In the genomic region with DNA sequence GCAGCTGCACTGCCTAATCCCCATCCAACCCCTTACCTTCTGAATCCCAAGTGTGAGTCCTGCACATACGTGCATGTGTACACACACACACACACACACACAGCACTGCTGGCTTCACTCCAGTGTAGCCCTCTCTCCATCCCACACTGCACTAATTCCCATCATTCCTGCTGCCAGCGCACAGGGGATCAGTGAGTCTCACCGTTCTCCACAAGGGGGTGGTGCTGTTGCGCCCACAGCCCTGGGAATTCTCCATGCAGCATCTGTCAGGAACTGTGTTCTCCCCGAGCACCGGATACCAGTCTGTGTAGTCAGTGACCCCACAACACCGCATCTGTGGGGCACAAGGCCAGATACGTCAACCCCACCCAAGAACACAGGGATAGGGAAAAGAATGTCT, we compare ENCODE assay signal across 9 mouse cellular contexts.
DNase-seq lines count a peak whose midpoint lies in the region; ATAC-seq lines count a peak whose summit lies in the region.
"Had no signal": no experiment of that assay in that cellular context is flagged by ENCODE, and none has a peak within 500 bp of the region (broad histone marks: within the 10 kb centered on the region; RNA-seq: fewer than 3 reads in every experiment).

No protein-coding gene starts in this region.

- peak; percentile 57; the same call in 1 of the 2 replicates for ATAC-seq in forebrain, embryonic 13.5 days

- H3K4me2 ChIP-seq in forebrain, embryonic 13.5 days: no peak overlapping the region
- H3K4me2 ChIP-seq: heart, embryonic 13.5 days had no signal

- WGBS in forebrain, embryonic 13.5 days: 46% methylated on average over 8 of the region's 8 CpGs

- peaks cover 4% of the 10 kb centered on the region; the same call in 1 of the 2 replicates for H3K4me1 ChIP-seq in forebrain, embryonic 13.5 days

- no peak overlapping the region for H3K9ac ChIP-seq in forebrain, embryonic 13.5 days
- H3K9ac ChIP-seq: heart, embryonic 13.5 days had no signal

- intact Hi-C loops in left cerebral cortex, postnatal 14 days (cut with DNase I): no loop called here

- H3K9me3 ChIP-seq in forebrain, embryonic 13.5 days (replicated peaks): no peaks in the 10 kb centered on the region
- H3K9me3 ChIP-seq: heart, embryonic 13.5 days had no signal

- H3K36me3 ChIP-seq in forebrain, embryonic 13.5 days (ENCODE audit: poor library complexity, severe bottlenecking): no peaks in the 10 kb centered on the region

- H3K27me3 ChIP-seq in forebrain, embryonic 13.5 days: no peaks in the 10 kb centered on the region
- H3K27me3 ChIP-seq: heart, embryonic 13.5 days had no signal

- H3K4me3 ChIP-seq in forebrain, embryonic 13.5 days: no peak overlapping the region
- H3K4me3 ChIP-seq: heart, embryonic 13.5 days had no signal

- no peak overlapping the region for H3K27ac ChIP-seq in forebrain, embryonic 13.5 days
- H3K27ac ChIP-seq: heart, embryonic 13.5 days had no signal

- DNase-seq in heart, postnatal 4 days: peak; percentile 56
- no peak for DNase-seq in heart, adult 18-20 months
- DNase-seq in NIH3T3 (ENCODE audit: low read depth): peak; percentile 64
- peak; percentile 72 to 83 for DNase-seq in left cerebral cortex, postnatal 14 days (ENCODE audit: low spot score in 2 of 2)
- DNase-seq in thymus, postnatal 10 days (ENCODE audit: low spot score in 2 of 2): no peak
- DNase-seq in adrenal gland, postnatal 4 days (ENCODE audit: low spot score in 2 of 2): no peak
- no peak for DNase-seq in thymus, postnatal 14 days

Comparison
In these comparisons a context has a peak if more than half of its experiments do, and no peak if none do; other contexts are left out.
1. DNase-seq: peak in heart, postnatal 4 days (single experiment), NIH3T3 (single experiment) and left cerebral cortex, postnatal 14 days (2 of 2); none in heart, adult 18-20 months (0 of 2), thymus, postnatal 10 days (0 of 2), adrenal gland, postnatal 4 days (0 of 2) and thymus, postnatal 14 days (single experiment).